Mouse (Mus musculus) gastrocnemius, postnatal 4 days (tissue): Measurements from ENCODE around the gene Relb. TPM values are rescaled to one million over a fixed set of nuclear protein-coding genes. Genes with fewer than 3 reads are reported as not detected.

Source experiments
- DNase-seq, 2 experiments: peaks; one replicate each; pipeline ENCODE4 v3.0.0; 2021 to 2022; ENCODE audit warnings: low spot score in 2 of 2, mixed read lengths in 2 of 2
- long read RNA-seq, 2 experiments: library from polyadenylated mRNA; stranded (forward); transcript quantifications; one replicate each; pipeline ENCODE4 v2.0.0; 2021
- total RNA-seq, 2 experiments: library from RNA; stranded (reverse); gene quantifications; 2 replicates each; pipeline ENCODE4 v1.2.3; 2021

The Relb gene
- 10 to 100 TPM; 10.4 to 10.7 TPM for total RNA-seq
- long read RNA-seq, experiment 1, transcript Relb-201 (11 exons, 2,200 nt) = major isoform, 9 of 18 reads
- long read RNA-seq, experiment 1, partial matches to known transcripts = 0 of 18 reads
- long read RNA-seq, experiment 1, other reads (novel, unspliced or antisense) = 9 of 18 reads
- long read RNA-seq, experiment 2, transcript Relb-201 (11 exons, 2,200 nt) = major isoform, 10 of 15 reads
- long read RNA-seq, experiment 2, partial matches to known transcripts = 1 of 15 reads
- long read RNA-seq, experiment 2, other reads (novel, unspliced or antisense) = 3 of 15 reads

GRCm38 (mm10) chr7:19629361-19629734 lies at the start of gene Relb:
TSS of gene Relb (minus strand) at chr7:19629438.
- DNase-seq = peak; percentile 92

- no peak for DNase-seq
Measured at GRCm38 (mm10) chr7:19678901-19679300, 49.7 kb upstream of the Relb start.

- DNase-seq = no peak
Measured at GRCm38 (mm10) chr7:19677872-19678271, 48.6 kb upstream of the Relb start, which contains the start of gene Apoc2. TSS of gene Apoc2 (minus strand) at chr7:19677941.

GRCm38 (mm10) chr7:19676662-19677061 lies 47.4 kb upstream of the Relb start:
- DNase-seq = no peak

- no peak for DNase-seq
Measured at GRCm38 (mm10) chr7:19675824-19676223, 46.6 kb upstream of the Relb start.

GRCm38 (mm10) chr7:19673083-19673699 lies 44.0 kb upstream of the Relb start:
- DNase-seq = no peak

GRCm38 (mm10) chr7:19671511-19671910 lies 42.3 kb upstream of the Relb start:
- no peak for DNase-seq

- peak; percentile 77 to 91 for DNase-seq
Measured at GRCm38 (mm10) chr7:19668947-19669721, 39.9 kb upstream of the Relb start.

GRCm38 (mm10) chr7:19667434-19667833 lies 38.2 kb upstream of the Relb start:
- DNase-seq = no peak

GRCm38 (mm10) chr7:19666750-19667149 lies 37.5 kb upstream of the Relb start:
- DNase-seq = no peak

- peak; percentile 94 to 97 for DNase-seq
Measured at GRCm38 (mm10) chr7:19664955-19665841, 36.0 kb upstream of the Relb start, which contains the start of gene Clptm1. TSS of gene Clptm1 (minus strand) at chr7:19665033.

- no peak for DNase-seq
Measured at GRCm38 (mm10) chr7:19664455-19664954, 35.3 kb upstream of the Relb start.

- DNase-seq = no peak
Measured at GRCm38 (mm10) chr7:19663940-19664339, 34.7 kb upstream of the Relb start.

GRCm38 (mm10) chr7:19652614-19653013 lies 23.4 kb upstream of the Relb start:
- DNase-seq = no peak

- no peak for DNase-seq
Measured at GRCm38 (mm10) chr7:19651063-19651786, 22.0 kb upstream of the Relb start.

- no peak for DNase-seq
Measured at GRCm38 (mm10) chr7:19641223-19641622, 12.0 kb upstream of the Relb start.

GRCm38 (mm10) chr7:19635074-19635827 lies 6.0 kb upstream of the Relb start:
- DNase-seq = no peak

- no peak for DNase-seq
Measured at GRCm38 (mm10) chr7:19634591-19634990, 5.4 kb upstream of the Relb start.

GRCm38 (mm10) chr7:19633855-19634254 lies 4.6 kb upstream of the Relb start:
- no peak for DNase-seq
